Comparison of ENCODE assay signal across 15 mouse cellular contexts in genomic region chr2:75621873-75622654, GRCm38 (mm10). TPM values are rescaled to one million over a fixed set of nuclear protein-coding genes. Genes with fewer than 3 reads are reported as not detected.
DNase-seq lines count a peak whose midpoint lies in the region; ATAC-seq and TF ChIP-seq lines count a peak whose summit lies in the region.
"Had no signal": no experiment of that assay in that cellular context is flagged by ENCODE, and none has a peak within 500 bp of the region (broad histone marks: within the 10 kb centered on the region; RNA-seq: fewer than 3 reads in every experiment).

No protein-coding gene starts in this region.

- peak; percentile 33; the same call in 1 of the 2 replicates for ATAC-seq in embryonic facial prominence, embryonic 14.5 days (ENCODE audit: low read depth)
- no peak for ATAC-seq in heart, postnatal 0 days (ENCODE audit: insufficient read depth, low read depth)
- ATAC-seq in hindbrain, postnatal 0 days: no peak
- ATAC-seq: forebrain, embryonic 16.5 days had no signal

- DNase-seq in embryonic facial prominence, embryonic 14.5 days (ENCODE audit: low spot score): peak; percentile 61
- DNase-seq in embryonic facial prominence, embryonic 10.5 days (ENCODE audit: low spot score): no peak
- peak; percentile 37 for DNase-seq in heart, postnatal 0 days (ENCODE audit: low spot score)
- DNase-seq in heart, adult 2 months: no peak
- peak; percentile 10 for DNase-seq in right cerebral cortex, postnatal 25 days
- DNase-seq in right cerebral cortex, postnatal 10 days (ENCODE audit: low spot score in 2 of 2): no peak
- DNase-seq in hindbrain, postnatal 0 days (ENCODE audit: low spot score): no peak
- no peak for DNase-seq in adrenal gland, postnatal 25 days
- DNase-seq: cerebellum, adult 11 months; kidney, postnatal 10 days had no signal

- no peaks in the 10 kb centered on the region for H3K36me3 ChIP-seq in embryonic facial prominence, embryonic 14.5 days (ENCODE audit: control insufficient read depth, insufficient read depth, low read length)
- no peaks in the 10 kb centered on the region for H3K36me3 ChIP-seq in embryonic facial prominence, embryonic 10.5 days (replicated peaks)
- H3K36me3 ChIP-seq in heart, postnatal 0 days (replicated peaks; ENCODE audit: control insufficient read depth, insufficient read depth, low read length): no peaks in the 10 kb centered on the region
- no peaks in the 10 kb centered on the region for H3K36me3 ChIP-seq in heart, adult 2 months (ENCODE audit: control insufficient read depth, insufficient read depth, low read length)
- no peaks in the 10 kb centered on the region for H3K36me3 ChIP-seq in hindbrain, postnatal 0 days (ENCODE audit: insufficient read depth, low read length)
- H3K36me3 ChIP-seq: limb, embryonic 13.5 days; lung, embryonic 15.5 days; midbrain, embryonic 12.5 days; neural tube, embryonic 12.5 days had no signal

- H3K4me3 ChIP-seq in embryonic facial prominence, embryonic 14.5 days (ENCODE audit: low read depth, low read length): no peak overlapping the region
- H3K4me3 ChIP-seq in embryonic facial prominence, embryonic 10.5 days: no peak overlapping the region
- H3K4me3 ChIP-seq in heart, postnatal 0 days (ENCODE audit: low read depth, low read length): no peak overlapping the region
- no peak overlapping the region for H3K4me3 ChIP-seq in heart, adult 2 months
- H3K4me3 ChIP-seq in hindbrain, postnatal 0 days (ENCODE audit: low read length): no peak overlapping the region
- H3K4me3 ChIP-seq: limb, embryonic 13.5 days; lung, embryonic 15.5 days; midbrain, embryonic 12.5 days; neural tube, embryonic 12.5 days had no signal

- H3K4me1 ChIP-seq in embryonic facial prominence, embryonic 14.5 days (ENCODE audit: control insufficient read depth, insufficient read depth, low read length): peaks cover 3% of the 10 kb centered on the region; the same call in 1 of the 2 replicates
- H3K4me1 ChIP-seq in embryonic facial prominence, embryonic 10.5 days: peaks cover 5% of the 10 kb centered on the region; the same call in 1 of the 2 replicates
- no peaks in the 10 kb centered on the region for H3K4me1 ChIP-seq in heart, postnatal 0 days (ENCODE audit: control insufficient read depth, insufficient read depth)
- no peaks in the 10 kb centered on the region for H3K4me1 ChIP-seq in heart, adult 2 months (ENCODE audit: control insufficient read depth, insufficient read depth, low read length)
- no peaks in the 10 kb centered on the region for H3K4me1 ChIP-seq in hindbrain, postnatal 0 days (ENCODE audit: insufficient read depth, low read length)
- H3K4me1 ChIP-seq: midbrain, embryonic 12.5 days; neural tube, embryonic 12.5 days had no signal

- TF ChIP-seq POLR2A in heart, adult 2 months (IDR thresholded peaks at IDR 0.05; ENCODE audit: insufficient read depth, low read depth, low read length): no peak

- H3K9ac ChIP-seq in embryonic facial prominence, embryonic 14.5 days (ENCODE audit: low read depth, low read length): no peak overlapping the region
- H3K9ac ChIP-seq in heart, postnatal 0 days (replicated peaks; ENCODE audit: low read depth, low read length): no peak overlapping the region
- H3K9ac ChIP-seq in heart, adult 2 months (ENCODE audit: low read depth, low read length): no peak overlapping the region
- no peak overlapping the region for H3K9ac ChIP-seq in hindbrain, postnatal 0 days (replicated peaks; ENCODE audit: low read length)
- H3K9ac ChIP-seq: limb, embryonic 13.5 days; lung, embryonic 15.5 days; midbrain, embryonic 12.5 days; neural tube, embryonic 12.5 days had no signal

- no peaks in the 10 kb centered on the region for H3K27me3 ChIP-seq in embryonic facial prominence, embryonic 14.5 days (replicated peaks; ENCODE audit: control insufficient read depth, insufficient read depth, low read length)
- H3K27me3 ChIP-seq in embryonic facial prominence, embryonic 10.5 days (replicated peaks; ENCODE audit: low read depth, poor library complexity, severe bottlenecking): no peaks in the 10 kb centered on the region
- H3K27me3 ChIP-seq in heart, postnatal 0 days (ENCODE audit: control insufficient read depth, insufficient read depth, low read length): no peaks in the 10 kb centered on the region
- H3K27me3 ChIP-seq in heart, adult 2 months (ENCODE audit: control insufficient read depth, insufficient read depth, low read length): no peaks in the 10 kb centered on the region
- no peaks in the 10 kb centered on the region for H3K27me3 ChIP-seq in hindbrain, postnatal 0 days (ENCODE audit: insufficient read depth, low read length)
- H3K27me3 ChIP-seq: limb, embryonic 13.5 days; lung, embryonic 15.5 days; midbrain, embryonic 12.5 days; neural tube, embryonic 12.5 days had no signal

- intact Hi-C loops in heart, adult 2 months (cut with DNase I): no loop called here

- no peak for TF ChIP-seq CTCF in heart, postnatal 0 days (IDR thresholded peaks at IDR 0.05; ENCODE audit: low read depth)
- TF ChIP-seq CTCF in heart, adult 2 months (IDR thresholded peaks at IDR 0.05): no peak
- no peak for TF ChIP-seq CTCF in hindbrain, postnatal 0 days (IDR thresholded peaks at IDR 0.05; ENCODE audit: low read depth)

- H3K79me2 ChIP-seq in heart, adult 2 months (replicated peaks; ENCODE audit: control insufficient read depth, insufficient read depth, low read length): no peaks in the 10 kb centered on the region

- H3K27ac ChIP-seq in embryonic facial prominence, embryonic 14.5 days (replicated peaks; ENCODE audit: low read depth, low read length): no peak overlapping the region
- H3K27ac ChIP-seq in embryonic facial prominence, embryonic 10.5 days (replicated peaks): no peak overlapping the region
- no peak overlapping the region for H3K27ac ChIP-seq in heart, postnatal 0 days (ENCODE audit: low read depth)
- H3K27ac ChIP-seq in heart, adult 2 months: no peak overlapping the region
- no peak overlapping the region for H3K27ac ChIP-seq in hindbrain, postnatal 0 days
- H3K27ac ChIP-seq: limb, embryonic 13.5 days; lung, embryonic 15.5 days; midbrain, embryonic 12.5 days; neural tube, embryonic 12.5 days had no signal

- TF ChIP-seq EP300 in heart, postnatal 0 days (IDR thresholded peaks at IDR 0.05; ENCODE audit: low read depth): no peak
- TF ChIP-seq EP300 in heart, adult 2 months (IDR thresholded peaks at IDR 0.05; ENCODE audit: insufficient read depth, low read depth, low read length): no peak

- no peak overlapping the region for H3K4me2 ChIP-seq in embryonic facial prominence, embryonic 14.5 days (ENCODE audit: low read depth, low read length)
- H3K4me2 ChIP-seq in heart, postnatal 0 days (ENCODE audit: low read depth, low read length): no peak overlapping the region
- H3K4me2 ChIP-seq in hindbrain, postnatal 0 days (ENCODE audit: low read depth, low read length): no peak overlapping the region
- H3K4me2 ChIP-seq: limb, embryonic 13.5 days; lung, embryonic 15.5 days; midbrain, embryonic 12.5 days; neural tube, embryonic 12.5 days had no signal

- H3K9me3 ChIP-seq in embryonic facial prominence, embryonic 14.5 days (ENCODE audit: control insufficient read depth, low read length): no peaks in the 10 kb centered on the region
- H3K9me3 ChIP-seq in embryonic facial prominence, embryonic 10.5 days: no peaks in the 10 kb centered on the region
- no peaks in the 10 kb centered on the region for H3K9me3 ChIP-seq in heart, postnatal 0 days (replicated peaks; ENCODE audit: control insufficient read depth, low read length)
- H3K9me3 ChIP-seq in hindbrain, postnatal 0 days (ENCODE audit: low read length): no peaks in the 10 kb centered on the region
- H3K9me3 ChIP-seq: limb, embryonic 13.5 days; lung, embryonic 15.5 days; midbrain, embryonic 12.5 days; neural tube, embryonic 12.5 days had no signal

- 78% methylated on average over 14 of the region's 14 CpGs for WGBS in embryonic facial prominence, embryonic 14.5 days
- WGBS in embryonic facial prominence, embryonic 10.5 days: 87% methylated on average over 14 of the region's 14 CpGs
- WGBS in heart, postnatal 0 days: 71% methylated on average over 14 of the region's 14 CpGs
- WGBS in heart, adult 2 months: 63% methylated on average over 14 of the region's 14 CpGs
- 86% methylated on average over 14 of the region's 14 CpGs for WGBS in hindbrain, postnatal 0 days

RNA-seq across cellular contexts. Expression of gene Hnrnpa3, which starts 37.0 kb away (rescaled TPM):
- 210 and 211 TPM in 2 replicates for polyA plus RNA-seq in embryonic facial prominence, embryonic 14.5 days (2014; fragmentation: Nextera tagmentation; extraction: Ambion mirVana)
- 364 and 384 TPM in 2 replicates for polyA plus RNA-seq in embryonic facial prominence, embryonic 10.5 days (2016; fragmentation: Nextera tagmentation; extraction: Ambion mirVana)
- total RNA-seq in heart, postnatal 0 days (2014; rRNA removed; ENCODE audit: low replicate concordance): 26.0 and 33.9 TPM in 2 replicates
- 93.6 and 102 TPM in 2 replicates for polyA plus RNA-seq in heart, postnatal 0 days (2015; fragmentation: Nextera tagmentation; extraction: Ambion mirVana)
- total RNA-seq in heart, adult 2 months (2021): 100 to 1,000 TPM; 177 to 180 TPM
- 18.5 and 44.9 TPM in 2 replicates for polyA plus RNA-seq in heart, adult 2 months (2012; rRNA removed)
- 64.9 and 67.8 TPM in 2 replicates for total RNA-seq in hindbrain, postnatal 0 days (2014; rRNA removed)
- 131 and 137 TPM in 2 replicates for polyA plus RNA-seq in hindbrain, postnatal 0 days (2015; fragmentation: Nextera tagmentation; extraction: Ambion mirVana)
- 426 and 454 TPM in 2 replicates for total RNA-seq in adrenal gland, postnatal 25 days (2021)

Comparison
In these comparisons a context has a peak if more than half of its experiments do, and no peak if none do; other contexts are left out.
1. DNase-seq: peak in embryonic facial prominence, embryonic 14.5 days (single experiment), heart, postnatal 0 days (single experiment) and right cerebral cortex, postnatal 25 days (single experiment); none in embryonic facial prominence, embryonic 10.5 days (single experiment), heart, adult 2 months (0 of 2), right cerebral cortex, postnatal 10 days (0 of 2), hindbrain, postnatal 0 days (single experiment) and adrenal gland, postnatal 25 days (single experiment).